Mouse (Mus musculus) Patski (cell line): ENCODE data around the gene Rbsn. TPM values are rescaled to one million over a fixed set of nuclear protein-coding genes. Genes with fewer than 3 reads are reported as not detected.

Source experiments
- ATAC-seq: fragments of 100-300 bp; one replicate; pipeline ENCODE4 v1.8.0; 2021
- CTCF ChIA-PET: fragments of 350-600 bp; sonication (Branson Sonifier 250); formaldehyde crosslinking; loops from one replicate; lab custom pipeline; 2022; ENCODE audit warnings: inconsistent platforms; lab: Charles Lee
- POLR2A ChIA-PET: fragments of 350-600 bp; sonication (Branson Sonifier 250); formaldehyde crosslinking; loops from one replicate; lab custom pipeline; 2022; ENCODE audit warnings: antibody characterized with exemption, inconsistent platforms; lab: Charles Lee
- DNase-seq: peaks from one replicate; pipeline ENCODE4 v3.0.0-alpha.2; 2011; ENCODE audit warnings: low read depth, low spot score
- H3K27me3 ChIP-seq: fragments of 371-371 bp; one replicate; pipeline ENCODE4 v1.5.1; 2021
- CTCF ChIP-seq: fragments of 100-300 bp; IDR thresholded peaks from one replicate; pipeline ENCODE4 v1.5.1; 2021
- in situ Hi-C: fragments of 300-500 bp; cut with MboI; formaldehyde crosslinking; loops from 3 replicates; pipeline ENCODE4 v1.11.1; 2018; ENCODE audit warnings: low pct_unique_long_range_greater_than_20kb, mixed read lengths
- polyA plus RNA-seq: library from polyadenylated mRNA; unstranded; gene quantifications from one replicate; pipeline ENCODE4 v1.2.3, GENCODE M21; 2021

Rbsn gene
- polyA plus RNA-seq, 1 experiment from 2014 or later, result 21.7 TPM

- H3K27me3 ChIP-seq, result peaks cover 5% of the 10 kb centered on the region
- POLR2A ChIA-PET, result no interaction called here
- no peak for DNase-seq
- no peak for TF ChIP-seq CTCF
- ATAC-seq, result no peak
- CTCF ChIA-PET, result interaction anchor here (1.3 kb wide), 1 partner anchor 38 kb away, joined by 3 read pairs; no protein-coding TSS in a partner anchor
- in situ Hi-C loops, result no loop called here
These were observed 17.0 kb upstream of the Rbsn start for GRCm38 (mm10) chr6:92231762-92232161.

DNA sequence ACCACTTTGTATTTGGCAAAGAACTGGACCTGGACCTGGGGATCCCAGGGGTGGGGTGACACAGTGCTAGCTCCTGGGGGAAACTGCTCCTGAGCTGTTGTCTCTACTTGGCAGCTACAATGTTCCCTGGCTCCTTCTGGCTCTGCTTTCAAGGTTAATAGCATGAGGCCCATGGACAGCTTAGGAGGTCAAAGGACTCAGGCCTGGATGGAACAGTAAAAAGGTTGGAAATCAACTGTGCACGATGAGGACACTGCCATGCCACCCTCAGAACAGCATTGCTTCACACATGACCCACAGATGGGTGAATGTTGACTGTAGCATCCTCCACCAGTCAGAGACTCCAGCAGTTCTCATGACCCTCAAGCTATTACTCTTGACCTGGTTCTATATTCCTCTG lies 16.6 kb upstream of the Rbsn start:
- no peak for ATAC-seq
- ChIA-PET CTCF (no interaction called here), POLR2A (interaction anchor here (0.6 kb wide), 1 partner anchor 34 kb away, joined by 4 read pairs; no protein-coding TSS in a partner anchor)
- no peak for TF ChIP-seq CTCF
- in situ Hi-C loops, result no loop called here
- DNase-seq, result no peak
- peaks cover 5% of the 10 kb centered on the region for H3K27me3 ChIP-seq

GRCm38 (mm10) chr6:92229586-92229985 lies 14.9 kb upstream of the Rbsn start:
- DNase-seq, result no peak
- ATAC-seq, result no peak
- CTCF ChIA-PET, result interaction anchor here (1.2 to 1.8 kb wide), 3 partner anchors 9 to 40 kb away, joined by 3 to 6 read pairs (median 4); no protein-coding TSS in a partner anchor
- H3K27me3 ChIP-seq, result peaks cover 11% of the 10 kb centered on the region
- TF ChIP-seq CTCF, result no peak
- POLR2A ChIA-PET, result no interaction called here
- in situ Hi-C loops, result no loop called here

DNA sequence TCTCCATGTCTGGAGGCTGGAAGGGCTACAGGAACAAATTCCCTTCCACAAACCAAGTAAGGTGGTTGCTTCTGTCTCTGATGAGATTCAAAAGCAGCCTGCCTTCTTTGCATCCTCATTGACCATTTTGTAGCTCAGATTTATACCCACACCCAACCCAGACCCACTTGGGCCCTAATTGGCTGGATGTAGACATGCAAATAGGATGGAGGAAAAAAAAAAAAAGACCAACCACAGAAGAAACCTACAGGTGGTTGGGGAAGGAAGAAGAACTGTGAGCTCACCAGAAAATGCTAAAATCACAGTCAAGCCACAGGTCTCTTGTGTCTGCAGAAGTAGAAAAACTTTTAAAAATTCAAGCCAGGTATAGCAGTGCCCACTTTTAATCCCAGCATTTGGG lies 14.4 kb upstream of the Rbsn start:
- no peak for TF ChIP-seq CTCF
- ATAC-seq, result no peak
- POLR2A ChIA-PET, result no interaction called here

DNA sequence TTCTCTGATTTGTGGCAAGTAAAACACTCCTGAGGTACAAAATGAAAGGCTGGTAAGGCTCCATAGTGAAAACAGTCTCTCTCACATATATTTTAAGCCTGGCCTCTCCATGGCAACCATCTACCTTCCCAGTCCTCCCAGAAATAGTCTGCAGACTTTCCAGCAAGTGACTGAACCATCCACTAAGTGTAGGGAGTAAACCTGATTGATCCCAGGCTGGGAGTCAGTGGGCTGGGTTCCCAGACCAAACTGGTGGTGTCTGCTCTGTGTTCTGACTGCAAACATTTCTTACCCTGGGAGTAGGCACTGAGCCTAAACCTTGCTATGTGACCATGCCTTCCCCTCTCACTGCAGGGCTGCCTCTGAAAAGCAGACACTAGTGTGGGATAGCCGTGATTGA lies 10.3 kb upstream of the Rbsn start:
- ATAC-seq, result no peak
- peaks cover 19% of the 10 kb centered on the region for H3K27me3 ChIP-seq
- no peak for TF ChIP-seq CTCF
- DNase-seq, result no peak
- POLR2A ChIA-PET, result no interaction called here
- CTCF ChIA-PET, result no interaction called here
- in situ Hi-C loops, result no loop called here

More for the DNA sequence above, 14.4 kb upstream of the Rbsn start:
- DNase-seq, result no peak
- CTCF ChIA-PET, result interaction anchor here (1.2 to 1.8 kb wide), 3 partner anchors 10 to 40 kb away, joined by 3 to 6 read pairs (median 4); no protein-coding TSS in a partner anchor
- in situ Hi-C loops, result no loop called here
- peaks cover 14% of the 10 kb centered on the region for H3K27me3 ChIP-seq

- ChIA-PET CTCF (interaction anchor here (1.0 to 1.2 kb wide), 2 partner anchors 18 to 47 kb away, joined by 3 to 4 read pairs; no protein-coding TSS in a partner anchor), POLR2A (no interaction called here)
- no peak for ATAC-seq
- DNase-seq, result no peak
- in situ Hi-C loops, result no loop called here
- peaks cover 19% of the 10 kb centered on the region for H3K27me3 ChIP-seq
- no peak for TF ChIP-seq CTCF
These were observed 7.3 kb upstream of the Rbsn start for GRCm38 (mm10) chr6:92222021-92222420.

GRCm38 (mm10) chr6:92221604-92222003 lies 6.9 kb upstream of the Rbsn start:
- CTCF ChIA-PET, result interaction anchor here (1.0 to 4.4 kb wide), 3 partner anchors 18 to 48 kb away, joined by 3 to 35 read pairs (median 4); no protein-coding TSS in a partner anchor
- no peak for TF ChIP-seq CTCF
- H3K27me3 ChIP-seq, result peaks cover 19% of the 10 kb centered on the region
- POLR2A ChIA-PET, result no interaction called here
- DNase-seq (no peak), ATAC-seq (no peak)
- in situ Hi-C loops, result no loop called here

GRCm38 (mm10) chr6:92219445-92219844 lies 4.7 kb upstream of the Rbsn start:
- POLR2A ChIA-PET, result no interaction called here
- peaks cover 8% of the 10 kb centered on the region for H3K27me3 ChIP-seq
- ATAC-seq (no peak), DNase-seq (no peak)
- peak; percentile 82 for TF ChIP-seq CTCF
- CTCF ChIA-PET, result interaction anchor here (0.5 to 4.4 kb wide), 7 partner anchors 9 to 50 kb away, joined by 3 to 35 read pairs (median 3); no protein-coding TSS in a partner anchor
- in situ Hi-C loops, result loop anchor here (5.0 kb wide), 1 partner anchor 53 kb away; no protein-coding TSS in a partner anchor

- POLR2A ChIA-PET, result no interaction called here
- H3K27me3 ChIP-seq, result no peaks in the 10 kb centered on the region
- in situ Hi-C loops, result no loop called here
- TF ChIP-seq CTCF, result no peak
- CTCF ChIA-PET, result no interaction called here
- ATAC-seq, result peak; percentile 49
- DNase-seq, result no peak
These were observed 511 bp downstream of the Rbsn start for GRCm38 (mm10) chr6:92214055-92214772.

DNA sequence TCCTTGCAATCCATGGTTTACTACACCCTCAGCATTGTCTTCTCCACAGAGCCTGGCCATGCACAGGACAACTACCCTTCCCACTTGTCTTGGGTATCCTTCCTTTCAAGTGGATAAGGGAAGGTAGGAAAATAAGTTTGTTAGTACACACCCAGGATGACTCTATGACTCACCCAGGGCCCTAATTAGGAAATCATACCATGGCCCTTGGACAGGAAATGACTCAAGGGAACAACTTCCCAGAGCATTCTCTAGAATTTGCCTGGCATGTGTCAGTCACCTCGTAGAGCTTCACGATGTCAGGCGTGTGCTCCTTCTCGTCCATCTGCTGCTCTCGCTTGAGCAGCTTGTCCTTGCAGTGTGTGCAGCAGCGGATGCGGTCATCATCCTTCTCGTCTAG lies 15.3 kb downstream of the Rbsn start:
- DNase-seq, result no peak
- no peak for TF ChIP-seq CTCF
- ATAC-seq, result no peak
- in situ Hi-C loops, result no loop called here
- CTCF ChIA-PET, result interaction anchor here (1.6 kb wide), 1 partner anchor 11 kb away, joined by 3 read pairs; no protein-coding TSS in a partner anchor
- H3K27me3 ChIP-seq, result no peaks in the 10 kb centered on the region
- POLR2A ChIA-PET, result no interaction called here

DNA sequence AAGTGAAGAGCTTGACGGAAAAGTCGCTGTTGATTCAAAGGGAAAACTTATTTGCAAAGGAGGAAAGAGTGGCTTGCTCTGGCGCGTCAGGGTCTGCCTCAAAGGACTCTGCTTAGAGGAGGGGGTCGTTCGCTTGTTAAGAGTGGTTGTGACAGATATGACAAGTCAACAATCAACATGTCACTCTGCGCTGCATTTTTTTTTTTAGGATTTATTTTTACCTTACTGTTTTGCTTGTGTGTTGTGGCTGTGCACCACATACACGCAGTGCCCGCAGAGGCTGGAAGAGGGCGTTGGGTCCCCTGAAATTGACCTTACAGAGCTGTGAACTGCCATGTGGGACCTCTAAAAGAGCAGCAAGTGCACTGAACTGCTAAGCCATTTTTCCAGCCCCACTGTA lies 30.5 kb downstream of the Rbsn start:
- in situ Hi-C loops, result no loop called here
- DNase-seq (no peak), ATAC-seq (peak; percentile 35)
- TF ChIP-seq CTCF, result no peak
- POLR2A ChIA-PET, result interaction anchor here (0.8 to 1.2 kb wide), 3 partner anchors 8 to 80 kb away, joined by 3 read pairs; no protein-coding TSS in a partner anchor
- H3K27me3 ChIP-seq, result no peaks in the 10 kb centered on the region
- CTCF ChIA-PET, result interaction anchor here (1.2 kb wide), 1 partner anchor 22 kb away, joined by 3 read pairs; no protein-coding TSS in a partner anchor
